Mouse (Mus musculus): ENCODE measurements around the gene Ccdc93. TPM values are rescaled to one million over a fixed set of nuclear protein-coding genes. Genes with fewer than 3 reads are reported as not detected.

Gene Ccdc93
- polyA plus RNA-seq, 1 experiment from 2014 or later = 11.4 TPM

- H3K9ac ChIP-seq (replicated peaks) = no peak overlapping the region
- no peaks in the 10 kb centered on the region for H3K9me3 ChIP-seq
- H3K4me2 ChIP-seq (replicated peaks) = no peak overlapping the region
- ATAC-seq = no peak
- H3K4me1 ChIP-seq (replicated peaks) = no peaks in the 10 kb centered on the region
- no peaks in the 10 kb centered on the region for H3K27me3 ChIP-seq
- peaks cover 69% of the 10 kb centered on the region for H3K36me3 ChIP-seq
- H3K27ac ChIP-seq = no peak overlapping the region
- no peak overlapping the region for H3K4me3 ChIP-seq (replicated peaks)
- 88% methylated on average over 4 of the region's 4 CpGs for WGBS
Observed at GRCm38 (mm10) chr1:121483091-121483490, 52.2 kb downstream of the Ccdc93 start.

GRCm38 (mm10) chr1:121486803-121487202, 56.0 kb downstream of the Ccdc93 start:
- Histone ChIP-seq H3K4me2 (replicated peaks) (no peak overlapping the region), H3K9me3 (no peaks in the 10 kb centered on the region), H3K27me3 (no peaks in the 10 kb centered on the region), H3K4me3 (replicated peaks) (no peak overlapping the region), H3K9ac (replicated peaks) (no peak overlapping the region), H3K4me1 (replicated peaks) (no peaks in the 10 kb centered on the region), H3K36me3 (peaks cover 60% of the 10 kb centered on the region), H3K27ac (no peak overlapping the region)
- WGBS = 91% methylated on average over 6 of the region's 6 CpGs
- ATAC-seq = no peak

GRCm38 (mm10) chr1:121490241-121490640, 59.4 kb downstream of the Ccdc93 start:
- Histone ChIP-seq H3K4me1 (replicated peaks) (no peaks in the 10 kb centered on the region), H3K9me3 (no peaks in the 10 kb centered on the region), H3K36me3 (peaks cover 74% of the 10 kb centered on the region), H3K27me3 (no peaks in the 10 kb centered on the region), H3K9ac (replicated peaks) (no peak overlapping the region), H3K4me2 (replicated peaks) (no peak overlapping the region), H3K27ac (no peak overlapping the region), H3K4me3 (replicated peaks) (no peak overlapping the region)
- ATAC-seq = peak; percentile 64; the same call in 1 of the 2 replicates
- WGBS = 24% methylated on average over 5 of the region's 5 CpGs

GRCm38 (mm10) chr1:121497093-121497492, 66.2 kb downstream of the Ccdc93 start:
- no peaks in the 10 kb centered on the region for H3K4me1 ChIP-seq (replicated peaks)
- WGBS = over 99% methylated on average over 4 of the region's 4 CpGs
- peaks cover 93% of the 10 kb centered on the region for H3K36me3 ChIP-seq
- H3K4me3 ChIP-seq (replicated peaks) = no peak overlapping the region
- no peak overlapping the region for H3K27ac ChIP-seq
- no peaks in the 10 kb centered on the region for H3K27me3 ChIP-seq
- no peak overlapping the region for H3K9ac ChIP-seq (replicated peaks)
- H3K4me2 ChIP-seq (replicated peaks) = no peak overlapping the region
- no peak for ATAC-seq
- H3K9me3 ChIP-seq = no peaks in the 10 kb centered on the region

- H3K36me3 ChIP-seq = peaks cover 21% of the 10 kb centered on the region
- H3K9ac ChIP-seq (replicated peaks) = no peak overlapping the region
- H3K4me2 ChIP-seq (replicated peaks) = no peak overlapping the region
- no peak overlapping the region for H3K27ac ChIP-seq
- 94% methylated on average over 2 of the region's 2 CpGs for WGBS
- H3K4me3 ChIP-seq (replicated peaks) = no peak overlapping the region
- ATAC-seq = no peak
- no peaks in the 10 kb centered on the region for H3K9me3 ChIP-seq
- H3K27me3 ChIP-seq = no peaks in the 10 kb centered on the region
- no peaks in the 10 kb centered on the region for H3K4me1 ChIP-seq (replicated peaks)
Observed at GRCm38 (mm10) chr1:121508729-121509128, 77.9 kb downstream of the Ccdc93 start.

GRCm38 (mm10) chr1:121510420-121511140, 79.7 kb downstream of the Ccdc93 start:
- no peaks in the 10 kb centered on the region for H3K9me3 ChIP-seq
- H3K27ac ChIP-seq = no peak overlapping the region
- ATAC-seq = no peak
- H3K4me2 ChIP-seq (replicated peaks) = no peak overlapping the region
- H3K36me3 ChIP-seq = peaks cover 6% of the 10 kb centered on the region; the same call in 1 of the 2 replicates
- no peak overlapping the region for H3K4me3 ChIP-seq (replicated peaks)
- no peaks in the 10 kb centered on the region for H3K27me3 ChIP-seq
- no peaks in the 10 kb centered on the region for H3K4me1 ChIP-seq (replicated peaks)
- H3K9ac ChIP-seq (replicated peaks) = no peak overlapping the region
- WGBS = 92% methylated on average over 19 of the region's 19 CpGs

- H3K4me2 ChIP-seq (replicated peaks) = no peak overlapping the region
- no peak for ATAC-seq
- H3K36me3 ChIP-seq = peaks cover 5% of the 10 kb centered on the region; the same call in 1 of the 2 replicates
- 44% methylated on average over 2 of the region's 2 CpGs for WGBS
- no peak overlapping the region for H3K9ac ChIP-seq (replicated peaks)
- no peaks in the 10 kb centered on the region for H3K9me3 ChIP-seq
- no peaks in the 10 kb centered on the region for H3K4me1 ChIP-seq (replicated peaks)
- H3K27me3 ChIP-seq = no peaks in the 10 kb centered on the region
- H3K27ac ChIP-seq = no peak overlapping the region
- H3K4me3 ChIP-seq (replicated peaks) = no peak overlapping the region
Observed at GRCm38 (mm10) chr1:121511186-121511585, 80.3 kb downstream of the Ccdc93 start.

- no peak overlapping the region for H3K9ac ChIP-seq (replicated peaks)
Observed at GRCm38 (mm10) chr1:121511966-121512365, 81.1 kb downstream of the Ccdc93 start.

GRCm38 (mm10) chr1:121518609-121519008, 87.8 kb downstream of the Ccdc93 start:
- WGBS = 73% methylated on average over 1 of the region's 1 CpGs

More at GRCm38 (mm10) chr1:121511966-121512365, 81.1 kb downstream of the Ccdc93 start:
- no peak overlapping the region for H3K4me3 ChIP-seq (replicated peaks)
- H3K4me1 ChIP-seq (replicated peaks) = no peaks in the 10 kb centered on the region
- H3K4me2 ChIP-seq (replicated peaks) = no peak overlapping the region
- no peaks in the 10 kb centered on the region for H3K9me3 ChIP-seq
- 91% methylated on average over 2 of the region's 2 CpGs for whole genome bisulfite sequencing
- no peaks in the 10 kb centered on the region for H3K36me3 ChIP-seq
- no peak overlapping the region for H3K27ac ChIP-seq
- ATAC-seq = no peak
- no peaks in the 10 kb centered on the region for H3K27me3 ChIP-seq

GRCm38 (mm10) chr1:121527061-121527460, 96.2 kb downstream of the Ccdc93 start:
- Histone ChIP-seq H3K4me1 (replicated peaks) (peaks cover 15% of the 10 kb centered on the region), H3K27ac (no peak overlapping the region), H3K27me3 (peaks cover 44% of the 10 kb centered on the region), H3K9me3 (no peaks in the 10 kb centered on the region), H3K36me3 (no peaks in the 10 kb centered on the region), H3K4me3 (replicated peaks) (peak overlapping the region; percentile 35), H3K9ac (replicated peaks) (no peak overlapping the region), H3K4me2 (replicated peaks) (peak overlapping the region; percentile 64)
- ATAC-seq = no peak
- 52% methylated on average over 17 of the region's 17 CpGs for WGBS

More at GRCm38 (mm10) chr1:121518609-121519008, 87.8 kb downstream of the Ccdc93 start:
- ATAC-seq = no peak
- no peak overlapping the region for H3K9ac ChIP-seq (replicated peaks)
- H3K4me1 ChIP-seq (replicated peaks) = no peaks in the 10 kb centered on the region
- H3K27me3 ChIP-seq = no peaks in the 10 kb centered on the region
- H3K9me3 ChIP-seq = no peaks in the 10 kb centered on the region
- no peak overlapping the region for H3K27ac ChIP-seq
- no peak overlapping the region for H3K4me3 ChIP-seq (replicated peaks)
- no peaks in the 10 kb centered on the region for H3K36me3 ChIP-seq
- no peak overlapping the region for H3K4me2 ChIP-seq (replicated peaks)

GRCm38 (mm10) chr1:121527600-121528398, 97.0 kb downstream of the Ccdc93 start:
- 16% methylated on average over 55 of the region's 55 CpGs for WGBS
- peak; percentile 74 for ATAC-seq
- H3K4me1 ChIP-seq (replicated peaks) = peaks cover 15% of the 10 kb centered on the region
- H3K4me2 ChIP-seq (replicated peaks) = peak overlapping the region; percentile 64
- no peaks in the 10 kb centered on the region for H3K36me3 ChIP-seq
- no peak overlapping the region for H3K27ac ChIP-seq
- no peaks in the 10 kb centered on the region for H3K9me3 ChIP-seq
- peak overlapping the region; percentile 35 for H3K4me3 ChIP-seq (replicated peaks)
- peaks cover 44% of the 10 kb centered on the region for H3K27me3 ChIP-seq
- H3K9ac ChIP-seq (replicated peaks) = no peak overlapping the region

- H3K4me2 ChIP-seq (replicated peaks) = peak within 1 kb of the TSS; percentile 64
- H3K9me3 ChIP-seq = no peaks in the 10 kb centered on the region
- no peak within 1 kb of the TSS for H3K9ac ChIP-seq (replicated peaks)
- peak within 1 kb of the TSS; percentile 35 for H3K4me3 ChIP-seq (replicated peaks)
- no peaks in the 10 kb centered on the region for H3K36me3 ChIP-seq
- 4% methylated on average over 11 of the region's 11 CpGs for WGBS
- peak; percentile 91 for ATAC-seq
- H3K27ac ChIP-seq = no peak within 1 kb of the TSS
- H3K27me3 ChIP-seq = peaks cover 44% of the 10 kb centered on the region
- peaks cover 15% of the 10 kb centered on the region for H3K4me1 ChIP-seq (replicated peaks)
Observed at GRCm38 (mm10) chr1:121528399-121528720, 97.5 kb downstream of the Ccdc93 start, which contains the start of gene Htr5b. Gene Htr5b, minus strand, starts transcription at chr1:121528465.
